Mouse (Mus musculus) central nervous system, embryonic 14 days (tissue): ENCODE data around the gene Numa1. TPM values are rescaled to one million over a fixed set of nuclear protein-coding genes. Genes with fewer than 3 reads are reported as not detected.

Experiments
- polyA plus RNA-seq: library from polyadenylated mRNA; depleted of rRNA; stranded (reverse); fragments of >200 nt; gene quantifications from 2 replicates; pipeline ENCODE4 v1.2.3, GENCODE M21; 2012; rRNA removed

Gene Numa1
- polyA plus RNA-seq, result 84.8 and 87.9 TPM in 2 replicates

GRCm38 (mm10) chr7:101933751-101934240 lies at the start of gene Numa1, which contains the start of gene Lrrc51:
Numa1 (plus strand) TSS chr7:101934111.
Lrrc51 (minus strand) TSS chr7:101933895.

DNA sequence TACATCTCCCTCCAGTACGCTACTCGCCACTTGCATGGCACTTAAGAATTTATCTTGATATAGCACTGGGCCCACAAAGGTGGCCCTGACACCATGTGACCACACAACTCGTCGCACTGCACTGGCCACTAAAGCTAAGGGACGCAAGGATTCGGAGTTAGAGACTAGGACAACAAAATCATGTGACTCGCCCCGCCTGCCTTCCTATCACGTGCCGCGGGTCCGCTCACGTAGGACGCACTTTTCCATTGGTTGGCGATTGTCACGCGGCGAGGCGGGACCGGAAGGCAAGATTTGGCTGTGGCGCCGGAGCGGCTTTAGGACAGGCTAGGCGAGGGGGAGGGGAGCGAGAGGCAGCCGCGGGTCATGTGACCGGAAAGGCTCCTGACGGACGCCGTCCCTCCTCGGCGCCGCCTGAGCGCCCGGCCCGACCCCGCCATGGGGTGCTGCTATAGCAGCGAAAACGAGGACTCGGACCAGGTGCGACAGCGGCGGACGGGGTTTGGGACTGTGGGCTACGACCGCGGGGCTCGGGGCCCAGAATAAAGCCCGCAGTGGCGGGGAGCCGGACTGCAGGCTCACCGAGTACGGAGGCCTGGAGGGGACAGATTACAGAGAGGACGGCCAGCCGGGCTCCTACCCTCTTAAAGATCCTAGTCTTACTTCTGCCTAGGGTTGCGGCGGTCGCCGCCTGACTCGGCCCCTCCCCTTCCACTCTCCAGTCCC lies 28.2 kb upstream of the Numa1 start, which contains the start of gene Lamtor1:
Lamtor1 (plus strand) TSS at position 344 of the 726 bp plus-strand sequence.

DNA sequence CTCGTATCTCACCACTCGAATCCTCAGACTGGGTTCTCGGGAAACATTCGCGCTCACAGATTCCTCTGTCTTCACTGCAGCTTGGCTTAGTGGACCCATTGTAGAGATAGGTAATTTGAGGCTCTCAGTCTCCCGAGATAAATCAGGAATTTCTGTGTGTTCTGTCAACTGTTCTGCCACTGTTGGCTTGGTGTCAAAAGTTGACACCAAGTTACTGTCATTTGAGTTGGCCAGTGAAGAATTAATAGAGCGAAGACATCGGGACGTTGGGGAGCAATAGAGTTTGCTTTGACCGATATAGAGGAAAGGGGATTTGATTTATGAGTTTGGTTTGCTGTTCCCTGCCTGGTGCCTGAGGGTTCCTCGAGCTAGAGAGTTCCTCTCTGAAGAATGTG lies 27.6 kb upstream of the Numa1 start, which contains the start of gene Tomt:
Tomt (minus strand) TSS at position 73 of the 395 bp plus-strand sequence.

GRCm38 (mm10) chr7:102018590-102018989 lies 84.7 kb downstream of the Numa1 start, which contains the start of gene Il18bp:
Il18bp (minus strand) TSS chr7:102018690.

Other genes with a start within 250 kb of the Numa1 start
- 0.79 and 3.1 TPM in 2 replicates for gene Phox2a, start 115.8 kb upstream of the Numa1 start, polyA plus RNA-seq
- gene Inppl1, start 95.9 kb upstream of the Numa1 start, polyA plus RNA-seq, result 36.5 and 44.2 TPM in 2 replicates
- gene Folr2, start 76.9 kb upstream of the Numa1 start, polyA plus RNA-seq, result 4.2 and 4.7 TPM in 2 replicates
- 101 and 125 TPM in 2 replicates for gene Anapc15, start 70.4 kb upstream of the Numa1 start, polyA plus RNA-seq
- gene Folr1, start 63.3 kb upstream of the Numa1 start, polyA plus RNA-seq, result 15.2 and 17.3 TPM in 2 replicates
- gene Lamtor1, start 28.2 kb upstream of the Numa1 start, polyA plus RNA-seq, result 167 and 175 TPM in 2 replicates
- 0.22 and 0.29 TPM in 2 replicates for gene Tomt, start 27.8 kb upstream of the Numa1 start, polyA plus RNA-seq
- 9.4 and 12.1 TPM in 2 replicates for gene Lrrc51, start 216 bp upstream of the Numa1 start, polyA plus RNA-seq
- 17.8 and 19.2 TPM in 2 replicates for gene Il18bp, start 84.6 kb downstream of the Numa1 start, polyA plus RNA-seq
- 84.0 and 84.5 TPM in 2 replicates for gene Rnf121, start 131.4 kb downstream of the Numa1 start, polyA plus RNA-seq
- 57.8 and 59.0 TPM in 2 replicates for gene Xndc1, start 131.4 kb downstream of the Numa1 start, polyA plus RNA-seq
- gene Xntrpc, start 131.6 kb downstream of the Numa1 start, polyA plus RNA-seq, result 7.0 and 7.4 TPM in 2 replicates
- gene Trpc2, start 149.0 kb downstream of the Numa1 start, polyA plus RNA-seq, result 3.5 and 3.9 TPM in 2 replicates
- 0.43 and 2.9 TPM in 2 replicates for gene Art1, start 167.6 kb downstream of the Numa1 start, polyA plus RNA-seq
- gene Art5, start 175.4 kb downstream of the Numa1 start, polyA plus RNA-seq, result 0.63 and 0.76 TPM in 2 replicates
- 0.03 and 0.05 TPM in 2 replicates for gene Chrna10, start 182.7 kb downstream of the Numa1 start, polyA plus RNA-seq